Mouse (Mus musculus) monocyte, adult 59 days (primary cell): ENCODE data around the gene Pskh1. TPM values are rescaled to one million over a fixed set of nuclear protein-coding genes. Genes with fewer than 3 reads are reported as not detected.

Experiments
- total RNA-seq, 2 experiments: library from RNA; stranded (reverse); gene quantifications; one replicate each; pipeline ENCODE4 v1.2.4; 2023

Gene Pskh1
- total RNA-seq = 10 to 100 TPM; 15.8 to 17.4 TPM

GRCm38 (mm10) chr8:105900180-105900940 is at the start of gene Pskh1:
Gene Pskh1, plus strand, starts transcription at chr8:105900441.

GRCm38 (mm10) chr8:105853178-105853577 is 47.1 kb upstream of the Pskh1 start, which contains the start of gene Cenpt:
Gene Cenpt, minus strand, starts transcription at chr8:105853278.

GRCm38 (mm10) chr8:105854715-105855216 is 45.5 kb upstream of the Pskh1 start, which contains the start of gene Thap11:
Gene Thap11, plus strand, starts transcription at chr8:105855132.

GRCm38 (mm10) chr8:105860143-105860981 is 39.9 kb upstream of the Pskh1 start, which contains the start of gene Nutf2:
Gene Nutf2, plus strand, starts transcription at chr8:105860580.

GRCm38 (mm10) chr8:105880754-105881520 is 19.3 kb upstream of the Pskh1 start, which contains the start of gene Edc4:
Gene Edc4, plus strand, starts transcription at chr8:105880881.

DNA sequence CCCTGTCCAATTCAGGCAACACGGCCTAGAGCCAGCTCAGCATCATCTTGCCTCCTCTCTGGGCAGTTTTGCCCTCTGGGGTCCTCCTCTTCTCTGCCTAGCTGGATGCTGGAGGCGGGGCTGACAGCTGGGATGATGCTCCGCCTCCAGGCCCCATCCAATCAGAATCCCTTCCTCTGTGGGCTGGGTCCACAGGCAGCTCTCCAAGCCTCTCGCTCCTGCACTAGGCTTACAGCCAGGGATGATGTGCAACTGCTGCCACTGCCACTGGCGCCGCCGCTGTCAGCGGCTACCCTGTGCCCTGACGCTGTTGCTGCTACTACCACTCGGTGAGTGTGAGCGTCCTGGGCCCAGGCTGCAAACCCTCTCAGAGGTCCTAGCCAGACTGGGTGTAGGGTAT is 6.9 kb upstream of the Pskh1 start, which contains the start of gene Nrn1l:
TSS of gene Nrn1l (plus strand) at position 229 of the 400 bp plus-strand sequence.

GRCm38 (mm10) chr8:105933762-105934161 is 33.5 kb downstream of the Pskh1 start, which contains the start of gene Ctrl:
Gene Ctrl, minus strand, starts transcription at chr8:105933862.

GRCm38 (mm10) chr8:105938306-105938669 is 38.0 kb downstream of the Pskh1 start, which contains the start of gene Psmb10:
Gene Psmb10, minus strand, starts transcription at chr8:105938444.

DNA sequence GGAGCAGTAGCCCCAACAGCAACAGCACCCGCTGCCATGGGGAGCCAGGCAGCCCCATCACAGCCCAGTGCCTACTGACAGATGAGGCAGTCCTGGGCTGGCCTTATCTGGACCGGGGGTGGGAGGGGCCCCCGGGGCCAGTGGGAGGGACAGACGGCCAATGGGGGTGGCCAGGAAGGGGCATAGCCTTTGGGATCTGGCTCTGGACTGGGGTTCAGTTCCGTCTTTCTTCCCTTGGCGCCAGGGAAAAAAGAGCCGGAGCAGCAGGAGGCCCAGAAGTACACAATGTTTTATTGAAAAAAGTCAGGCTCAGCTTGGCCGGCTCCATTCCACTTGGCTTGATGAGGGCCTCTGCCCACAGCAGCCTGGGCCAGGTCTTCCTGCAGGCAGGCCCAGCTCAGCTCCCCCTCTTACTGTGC is 43.1 kb downstream of the Pskh1 start, which contains the start of gene Lcat:
TSS of gene Lcat (minus strand) at position 62 of the 419 bp plus-strand sequence.

GRCm38 (mm10) chr8:105965905-105966341 is 65.7 kb downstream of the Pskh1 start, which contains the start of gene Slc12a4:
Gene Slc12a4, minus strand, starts transcription at chr8:105966097.

GRCm38 (mm10) chr8:105979325-105979724 is 79.1 kb downstream of the Pskh1 start, which contains the start of gene Dpep3:
Gene Dpep3, minus strand, starts transcription at chr8:105979429.

Other genes starting within 250 kb of the Pskh1 start
- gene Carmil2, start 214.2 kb upstream of the Pskh1 start, total RNA-seq = 1 to 10 TPM; 1.2 to 1.7 TPM
- 10 to 100 TPM; 27.7 to 32.9 TPM for gene Acd, start 199.3 kb upstream of the Pskh1 start, total RNA-seq
- 1 to 10 TPM; 8.5 to 9.9 TPM for gene Pard6a, start 199.3 kb upstream of the Pskh1 start, total RNA-seq
- not detected for gene 4933405L10Rik, start 192.8 kb upstream of the Pskh1 start, total RNA-seq
- 1 to 10 TPM in 1 of 2 experiments, under 1 TPM in 1; 0.73 to 1.9 TPM for gene Enkd1, start 192.2 kb upstream of the Pskh1 start, total RNA-seq
- 1 to 10 TPM in 1 of 2 experiments, under 1 TPM in 1; 0.76 to 1.1 TPM for gene Gfod2, start 141.8 kb upstream of the Pskh1 start, total RNA-seq
- gene Ranbp10, start 73.1 kb upstream of the Pskh1 start, total RNA-seq = 10 to 100 TPM; 28.0 to 33.8 TPM
- gene Tsnaxip1, start 72.7 kb upstream of the Pskh1 start, total RNA-seq = not detected
- gene Cenpt, start 47.2 kb upstream of the Pskh1 start, total RNA-seq = 1 to 10 TPM; 6.9 to 9.3 TPM
- 10 to 100 TPM; 43.3 to 44.9 TPM for gene Thap11, start 45.3 kb upstream of the Pskh1 start, total RNA-seq
- gene Nutf2, start 39.9 kb upstream of the Pskh1 start, total RNA-seq = 10 to 100 TPM in 1 of 2 experiments, 1 to 10 TPM in 1; 1.5 to 38.4 TPM
- 10 to 100 TPM; 40.4 to 47.7 TPM for gene Edc4, start 19.6 kb upstream of the Pskh1 start, total RNA-seq
- under 1 TPM in 1 of 2 experiments, not detected in 1; 0.97 TPM for gene Nrn1l, start 6.9 kb upstream of the Pskh1 start, total RNA-seq
- gene Ctrl, start 33.4 kb downstream of the Pskh1 start, total RNA-seq = 1 to 10 TPM; 1.8 to 2.1 TPM
- gene Psmb10, start 38.0 kb downstream of the Pskh1 start, total RNA-seq = 100 to 1,000 TPM; 180 to 226 TPM
- gene Lcat, start 42.9 kb downstream of the Pskh1 start, total RNA-seq = under 1 TPM in 1 of 2 experiments, not detected in 1; 0.97 TPM
- 10 to 100 TPM; 21.6 to 23.2 TPM for gene Slc12a4, start 65.7 kb downstream of the Pskh1 start, total RNA-seq
- gene Dpep3, start 79.0 kb downstream of the Pskh1 start, total RNA-seq = under 1 TPM; 0.82 to 0.84 TPM
- 1 to 10 TPM; 7.7 to 7.8 TPM for gene Dus2, start 90.9 kb downstream of the Pskh1 start, total RNA-seq
- not detected for gene Dpep2nb, start 105.5 kb downstream of the Pskh1 start, total RNA-seq
- 10 to 100 TPM; 13.4 to 18.6 TPM for gene Ddx28, start 111.4 kb downstream of the Pskh1 start, total RNA-seq
- gene Nfatc3, start 158.4 kb downstream of the Pskh1 start, total RNA-seq = 10 to 100 TPM; 72.0 to 77.6 TPM
- not detected for gene Esrp2, start 236.5 kb downstream of the Pskh1 start, total RNA-seq
- gene Pla2g15, start 250.0 kb downstream of the Pskh1 start, total RNA-seq = 100 to 1,000 TPM; 102 to 105 TPM